Mouse (Mus musculus) liver, postnatal 0 days (tissue): Measurements from ENCODE around the gene Chst11. TPM values are rescaled to one million over a fixed set of nuclear protein-coding genes. Genes with fewer than 3 reads are reported as not detected.

Experiments used
- ATAC-seq: fragments of 200-750 bp; cut with Nextera tagmentation; 2 replicates; pipeline ENCODE4 v1.8.0; 2017; ENCODE audit warnings: mild to moderate bottlenecking, moderate library complexity
- DNase-seq: peaks from one replicate; pipeline ENCODE4 v3.0.0-alpha.2; 2016
- H3K27ac ChIP-seq: fragments of 300-500 bp; sonication (generic); 2 replicates; pipeline ENCODE4 v1.5.1; 2014; ENCODE audit warnings: antibody characterized with exemption, moderate library complexity, mild to moderate bottlenecking, low read depth
- H3K27me3 ChIP-seq: fragments of 300-500 bp; sonication (generic); 2 replicates; pipeline ENCODE4 v1.6.1; 2014; ENCODE audit warnings: low read length, control low read depth, mixed read lengths; ENCODE audit not compliant: insufficient read depth
- H3K36me3 ChIP-seq: fragments of 300-500 bp; sonication (generic); replicated peaks from 2 replicates; pipeline ENCODE4 v1.6.1; 2014; ENCODE audit warnings: mild to moderate bottlenecking, control low read depth, low read length, moderate library complexity, mixed read lengths; ENCODE audit not compliant: insufficient read depth
- H3K4me1 ChIP-seq: fragments of 300-500 bp; sonication (generic); 2 replicates; pipeline ENCODE4 v1.6.1; 2014; ENCODE audit warnings: antibody characterized with exemption, mild to moderate bottlenecking, control low read depth; ENCODE audit not compliant: insufficient read depth
- H3K4me2 ChIP-seq: fragments of 300-500 bp; sonication (generic); 2 replicates; pipeline ENCODE4 v1.6.1; 2014; ENCODE audit warnings: low read depth, mild to moderate bottlenecking, low read length, moderate library complexity, mixed read lengths
- H3K4me3 ChIP-seq: fragments of 300-500 bp; sonication (generic); 2 replicates; pipeline ENCODE4 v1.5.1; 2014; ENCODE audit warnings: low read depth, low read length
- H3K9ac ChIP-seq: fragments of 300-500 bp; sonication (generic); replicated peaks from 2 replicates; pipeline ENCODE4 v1.6.1; 2014; ENCODE audit warnings: mild to moderate bottlenecking, moderate library complexity
- H3K9me3 ChIP-seq: fragments of 300-500 bp; sonication (generic); 2 replicates; pipeline ENCODE4 v1.6.1; 2016; ENCODE audit warnings: mild to moderate bottlenecking, control low read depth, low read length, mixed read lengths
- CTCF ChIP-seq: sonication (generic); IDR thresholded peaks from 2 replicates; pipeline ENCODE4 v1.5.1; 2016; ENCODE audit warnings: antibody characterized with exemption, low read depth
- EP300 ChIP-seq: IDR thresholded peaks from 2 replicates; pipeline ENCODE4 v1.6.1; 2016; ENCODE audit warnings: antibody characterized with exemption, low read depth, mild to moderate bottlenecking
- WGBS: fragments of 180-500 bp; shearing (Covaris S2); extraction: QIAGEN DNeasy Blood & Tissue Kit; methylation state at CpG from one replicate; pipeline ENCODE4 v1.1.7; 2014; ENCODE audit not compliant: insufficient replicate concordance; 5-methylcytosine and 5-hydroxymethylcytosine counted together
- polyA plus RNA-seq: library from polyadenylated mRNA; unstranded; fragments of >200 nt; fragmentation: Nextera tagmentation; extraction: Ambion mirVana; gene quantifications from 2 replicates; pipeline ENCODE4 v1.2.1, GENCODE M21; 2015

Gene Chst11
- polyA plus RNA-seq, 1 experiment from 2014 or later: 0.40 TPM

DNA sequence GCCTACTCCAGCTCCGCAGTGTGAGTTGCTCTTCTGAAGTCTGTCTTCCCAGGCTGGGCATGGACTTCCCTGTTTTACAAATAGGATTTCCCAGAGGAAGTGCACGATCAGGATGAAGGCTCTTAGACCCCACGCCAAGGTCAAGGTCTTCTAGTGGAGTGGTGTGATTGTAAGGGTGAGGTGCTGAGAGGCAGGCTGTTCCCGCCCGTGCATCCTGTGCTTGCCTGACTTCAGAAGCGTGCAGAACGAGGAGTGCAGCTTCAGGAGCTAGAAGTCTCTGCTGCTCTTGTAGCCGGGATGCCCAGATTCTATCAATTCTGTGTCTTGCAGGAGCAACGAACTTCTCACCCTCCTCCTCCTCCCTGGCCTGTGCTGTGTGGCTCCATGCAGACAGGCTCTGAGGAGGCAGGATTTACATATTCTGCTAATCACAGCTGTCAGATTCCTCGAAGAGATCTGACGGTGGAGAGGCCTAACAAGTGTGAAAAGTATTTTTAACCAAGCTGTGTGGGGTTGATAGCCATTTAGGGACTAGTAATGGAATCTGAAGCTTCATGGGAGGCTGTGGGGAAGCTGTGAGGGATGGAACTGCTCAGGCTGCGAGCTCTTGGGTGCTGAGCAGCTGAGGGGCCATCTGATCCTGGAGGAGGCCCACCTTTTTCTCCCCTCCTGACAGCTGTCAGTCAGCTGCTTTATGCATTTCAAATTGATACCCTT lies 74.9 kb downstream of the Chst11 start:
- ATAC-seq: no peak

DNA sequence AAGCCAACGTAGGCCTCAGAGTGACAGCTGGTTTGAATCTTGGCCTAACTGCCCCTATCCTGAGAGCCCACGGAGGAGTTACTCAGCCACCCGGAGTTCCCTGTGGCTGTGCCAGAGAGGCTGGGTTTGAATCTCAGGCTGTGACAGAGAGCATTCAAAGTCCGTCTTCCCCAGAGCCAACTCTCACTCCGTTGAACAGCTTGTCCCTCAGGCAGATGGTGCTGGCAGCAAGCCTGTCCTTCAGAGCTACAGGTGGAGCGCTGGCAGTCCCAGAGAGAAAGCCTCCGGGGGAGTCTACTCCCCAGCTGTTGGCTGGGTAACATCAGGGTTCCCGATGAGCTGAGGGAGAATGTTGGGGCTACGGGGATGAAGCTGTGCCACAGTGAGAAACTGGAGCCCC lies 77.0 kb downstream of the Chst11 start:
- no peaks in the 10 kb centered on the region for H3K27me3 ChIP-seq
- TF ChIP-seq CTCF (no peak), EP300 (no peak)
- H3K9me3 ChIP-seq: no peaks in the 10 kb centered on the region
- ATAC-seq (no peak), DNase-seq (no peak)
- H3K27ac ChIP-seq: no peak overlapping the region
- H3K36me3 ChIP-seq: no peaks in the 10 kb centered on the region
- peaks cover 3% of the 10 kb centered on the region; the same call in 1 of the 2 replicates for H3K4me1 ChIP-seq
- no peak overlapping the region for H3K9ac ChIP-seq
- 90% methylated on average over 9 of the region's 9 CpGs for whole genome bisulfite sequencing
- H3K4me2 ChIP-seq: no peak overlapping the region
- no peak overlapping the region for H3K4me3 ChIP-seq

More for the DNA sequence above, 74.9 kb downstream of the Chst11 start:
- Histone ChIP-seq H3K9ac (no peak overlapping the region), H3K4me2 (no peak overlapping the region), H3K27ac (no peak overlapping the region), H3K27me3 (no peaks in the 10 kb centered on the region), H3K9me3 (no peaks in the 10 kb centered on the region), H3K36me3 (no peaks in the 10 kb centered on the region), H3K4me3 (no peak overlapping the region), H3K4me1 (peaks cover 3% of the 10 kb centered on the region; the same call in 1 of the 2 replicates)
- TF ChIP-seq EP300 (no peak), CTCF (no peak)
- WGBS: 51% methylated on average over 12 of the region's 12 CpGs
- DNase-seq: no peak

DNA sequence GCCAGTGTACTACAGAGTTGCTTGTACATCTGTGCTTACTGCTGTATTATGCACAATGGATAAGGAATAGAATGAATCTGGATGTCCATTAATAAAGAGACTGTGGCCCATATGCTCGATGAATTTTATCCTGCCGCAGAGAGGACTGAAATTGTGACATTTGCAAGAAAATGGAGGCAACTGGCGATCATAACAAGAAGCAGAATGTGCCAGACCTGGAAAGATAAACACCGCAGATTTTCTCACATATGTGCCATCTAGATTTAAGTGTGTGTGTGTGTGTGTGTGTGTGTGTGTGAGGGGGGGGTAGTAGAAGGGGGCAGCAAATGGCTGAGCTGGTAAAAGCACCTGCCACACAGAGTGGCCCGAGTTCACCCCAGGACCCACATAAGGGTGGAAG lies 79.5 kb downstream of the Chst11 start:
- DNase-seq (no peak), ATAC-seq (no peak)
- Histone ChIP-seq H3K4me1 (peaks cover 3% of the 10 kb centered on the region; the same call in 1 of the 2 replicates), H3K4me3 (no peak overlapping the region), H3K4me2 (no peak overlapping the region), H3K36me3 (no peaks in the 10 kb centered on the region), H3K27ac (no peak overlapping the region), H3K9me3 (no peaks in the 10 kb centered on the region), H3K9ac (no peak overlapping the region), H3K27me3 (no peaks in the 10 kb centered on the region)
- TF ChIP-seq CTCF (no peak), EP300 (no peak)
- WGBS: 87% methylated on average over 5 of the region's 5 CpGs

DNA sequence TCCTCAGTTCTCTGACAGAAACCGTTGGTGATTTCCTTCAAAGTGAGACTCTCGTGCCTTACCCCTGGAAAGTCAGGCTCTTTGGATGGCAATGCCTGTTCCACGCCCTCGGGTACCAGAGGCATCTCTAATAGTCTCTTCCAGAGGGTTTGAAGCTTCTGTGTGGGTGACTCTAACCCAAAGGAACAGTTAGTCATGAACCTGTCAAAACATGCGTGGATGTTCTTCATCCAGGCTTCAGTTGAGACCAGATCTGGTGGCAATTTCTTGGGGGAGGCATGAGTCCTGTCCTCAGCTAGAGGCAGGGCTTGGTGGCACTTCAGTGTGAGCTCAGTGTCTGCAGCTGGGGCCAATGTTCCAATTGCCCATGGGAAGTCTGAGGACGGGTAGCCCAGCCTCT lies 80.9 kb downstream of the Chst11 start:
- no peaks in the 10 kb centered on the region for H3K27me3 ChIP-seq
- no peaks in the 10 kb centered on the region for H3K36me3 ChIP-seq
- H3K4me3 ChIP-seq: no peak overlapping the region
- no peaks in the 10 kb centered on the region for H3K4me1 ChIP-seq
- DNase-seq: no peak
- TF ChIP-seq CTCF (no peak), EP300 (no peak)
- H3K4me2 ChIP-seq: no peak overlapping the region
- WGBS: 72% methylated on average over 6 of the region's 6 CpGs
- ATAC-seq: no peak
- H3K9me3 ChIP-seq: no peaks in the 10 kb centered on the region
- no peak overlapping the region for H3K27ac ChIP-seq
- H3K9ac ChIP-seq: no peak overlapping the region

DNA sequence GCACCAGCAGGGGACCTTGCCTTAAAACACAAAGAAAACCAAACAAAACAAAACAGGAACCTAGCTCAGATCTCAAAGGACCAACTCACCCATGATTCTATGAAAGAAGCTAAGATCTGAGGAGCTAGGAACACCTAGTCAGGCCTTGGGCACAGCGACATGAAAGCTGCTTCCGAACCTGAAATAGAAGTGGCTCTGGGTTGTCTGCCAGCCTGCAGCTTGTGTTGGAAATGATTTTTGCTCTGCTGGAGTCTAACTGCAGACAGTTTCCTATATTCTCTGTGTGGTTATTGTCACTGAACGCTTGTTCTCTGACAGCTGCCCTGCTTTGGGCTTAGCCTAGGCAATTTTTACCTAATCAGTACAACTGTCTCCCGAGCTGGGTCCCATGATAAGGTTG lies 82.0 kb downstream of the Chst11 start:
- WGBS: 58% methylated on average over 4 of the region's 4 CpGs
- Histone ChIP-seq H3K36me3 (no peaks in the 10 kb centered on the region), H3K4me2 (no peak overlapping the region), H3K27me3 (no peaks in the 10 kb centered on the region), H3K4me1 (no peaks in the 10 kb centered on the region), H3K27ac (no peak overlapping the region), H3K9me3 (no peaks in the 10 kb centered on the region), H3K9ac (no peak overlapping the region), H3K4me3 (no peak overlapping the region)
- ATAC-seq (no peak), DNase-seq (no peak)
- no peak for TF ChIP-seq CTCF
- no peak for TF ChIP-seq EP300

DNA sequence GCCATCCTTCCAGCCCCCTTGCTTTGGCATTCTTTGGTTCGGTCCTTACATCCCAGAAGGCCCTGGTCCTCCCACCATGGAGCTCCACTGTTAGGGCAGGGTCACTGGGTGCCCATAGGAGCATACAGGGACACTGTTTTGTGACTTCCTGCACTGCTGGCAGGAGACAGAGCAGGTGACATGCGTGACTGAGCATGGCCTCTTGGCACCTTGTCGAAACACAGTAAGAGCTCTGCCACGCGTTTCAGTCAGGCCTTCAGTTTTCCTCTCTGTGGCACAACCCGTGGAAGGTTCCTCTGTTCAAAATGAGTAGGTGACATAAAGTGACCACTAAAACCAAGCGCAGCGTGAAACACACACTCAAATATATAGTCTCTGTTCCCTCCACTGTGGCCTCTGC lies 83.2 kb downstream of the Chst11 start:
- WGBS: 82% methylated on average over 8 of the region's 8 CpGs
- Histone ChIP-seq H3K36me3 (no peaks in the 10 kb centered on the region), H3K4me3 (no peak overlapping the region), H3K4me1 (0 out of 2 replicates have a peak, but pooled peaks cover 2% of the 10 kb centered on the region), H3K9ac (no peak overlapping the region), H3K27ac (no peak overlapping the region), H3K4me2 (no peak overlapping the region), H3K9me3 (no peaks in the 10 kb centered on the region), H3K27me3 (no peaks in the 10 kb centered on the region)
- no peak for ATAC-seq
- no peak for DNase-seq
- TF ChIP-seq EP300: no peak
- TF ChIP-seq CTCF: no peak
